Mouse (Mus musculus) ES-E14 (cell line): ENCODE measurements around the gene Rbfox1.

Experiments
- CHD2 ChIP-seq: IDR thresholded peaks from 2 replicates; pipeline ENCODE4 v1.6.1; 2014; ENCODE audit warnings: mild to moderate bottlenecking, low read depth, low read length, inconsistent platforms
- HCFC1 ChIP-seq: IDR thresholded peaks from 2 replicates; pipeline ENCODE4 v1.6.1; 2012; ENCODE audit warnings: low read length, inconsistent platforms, borderline replicate concordance; ENCODE audit not compliant: insufficient read depth
- MAFK ChIP-seq: IDR thresholded peaks from 2 replicates; pipeline ENCODE4 v1.6.1; 2014; ENCODE audit warnings: mild to moderate bottlenecking, low read depth, low read length, inconsistent platforms; ENCODE audit not compliant: insufficient read depth
- ZC3H11A ChIP-seq: IDR thresholded peaks from 2 replicates; pipeline ENCODE4 v1.6.1; 2012; ENCODE audit warnings: low read depth, mild to moderate bottlenecking, inconsistent platforms, low read length, borderline replicate concordance
- ZNF384 ChIP-seq: IDR thresholded peaks from 2 replicates; pipeline ENCODE4 v1.6.1; 2012; ENCODE audit warnings: low read depth, low read length, inconsistent platforms

- no peak for TF ChIP-seq MAFK
- TF ChIP-seq ZC3H11A = no peak
- TF ChIP-seq ZNF384 = no peak
- TF ChIP-seq HCFC1 = no peak
- no peak for TF ChIP-seq CHD2
These were observed 439.7 kb downstream of the Rbfox1 start for GRCm38 (mm10) chr16:6324832-6325231.
